Mouse (Mus musculus): Measurements from ENCODE around the gene Islr2. TPM values are rescaled to one million over a fixed set of nuclear protein-coding genes. Genes with fewer than 3 reads are reported as not detected.

Islr2 gene
- polyA plus RNA-seq, 1 experiment from 2014 or later: 0.17 TPM

DNA sequence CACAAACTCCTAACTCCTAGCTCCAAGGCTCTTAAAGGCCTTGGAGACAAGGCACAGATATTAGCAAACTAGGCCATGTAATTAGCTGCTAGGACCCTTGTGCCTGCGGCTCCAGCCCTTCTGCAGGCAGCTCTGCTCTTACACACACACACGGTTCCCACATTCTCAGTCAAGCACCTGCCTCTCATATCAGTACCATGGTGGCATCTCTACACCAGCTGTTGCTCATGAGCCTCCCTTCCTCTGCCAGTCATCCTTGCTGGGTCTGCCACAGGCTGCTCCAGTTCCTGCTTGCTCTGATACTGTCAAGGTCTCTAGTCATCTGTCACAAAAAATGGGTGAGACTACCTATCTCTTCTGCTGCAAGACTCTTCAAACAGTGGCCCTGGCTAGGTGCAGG lies 20.2 kb upstream of the Islr2 start:
- Histone ChIP-seq H3K27ac (ENCODE audit: low read length) (no peak overlapping the region), H3K36me3 (ENCODE audit: insufficient read depth, low read length) (peaks cover 67% of the 10 kb centered on the region), H3K9ac (replicated peaks; ENCODE audit: low read length) (no peak overlapping the region), H3K4me2 (replicated peaks; ENCODE audit: low read depth, low read length) (no peak overlapping the region), H3K4me1 (ENCODE audit: insufficient read depth, low read length) (no peaks in the 10 kb centered on the region), H3K27me3 (ENCODE audit: insufficient read depth, low read length) (no peaks in the 10 kb centered on the region), H3K4me3 (ENCODE audit: low read length) (no peak overlapping the region), H3K9me3 (ENCODE audit: low read length) (no peaks in the 10 kb centered on the region)
- 93% methylated on average over 2 of the region's 2 CpGs for WGBS
- no peak for ATAC-seq (ENCODE audit: low FRiP score, low TSS enrichment)

DNA sequence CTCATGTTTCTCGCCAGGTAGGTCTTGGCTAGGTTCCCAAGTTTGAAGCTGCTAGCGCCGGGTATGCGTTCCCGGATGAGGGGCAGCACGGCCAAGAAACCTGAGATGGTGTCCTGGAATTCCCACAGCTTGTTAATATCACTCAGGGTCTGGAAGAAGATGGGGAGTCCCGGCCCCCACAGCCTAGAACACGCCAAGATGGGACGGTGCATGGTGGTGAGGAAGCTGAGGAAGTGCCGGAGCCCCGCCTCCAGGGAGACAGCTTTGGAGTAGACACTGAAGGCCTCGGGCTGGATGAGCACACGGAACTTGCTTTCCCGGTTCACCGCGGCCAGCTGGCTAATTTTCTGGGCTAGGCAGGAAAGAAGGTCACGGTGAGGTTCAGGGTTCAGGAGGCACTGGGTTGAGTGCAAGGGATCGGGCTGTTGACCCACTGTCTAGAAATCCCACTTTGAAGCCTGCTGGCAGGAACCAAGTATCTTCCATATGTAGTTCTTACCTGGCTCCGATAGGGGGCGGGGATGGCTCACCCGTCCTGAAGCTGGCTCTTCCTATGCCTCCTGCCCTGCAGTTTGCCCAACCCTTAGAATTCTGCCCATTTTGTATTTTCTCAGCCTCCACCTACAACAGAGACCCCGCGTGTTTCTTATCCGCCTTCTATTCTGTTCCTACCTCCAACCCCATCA lies 16.2 kb upstream of the Islr2 start:
- Histone ChIP-seq H3K4me2 (replicated peaks; ENCODE audit: low read depth, low read length) (no peak overlapping the region), H3K9ac (replicated peaks; ENCODE audit: low read length) (no peak overlapping the region), H3K4me3 (ENCODE audit: low read length) (no peak overlapping the region), H3K4me1 (ENCODE audit: insufficient read depth, low read length) (peaks cover 19% of the 10 kb centered on the region), H3K9me3 (ENCODE audit: low read length) (no peaks in the 10 kb centered on the region), H3K36me3 (ENCODE audit: insufficient read depth, low read length) (peaks cover 46% of the 10 kb centered on the region), H3K27ac (ENCODE audit: low read length) (no peak overlapping the region), H3K27me3 (ENCODE audit: insufficient read depth, low read length) (no peaks in the 10 kb centered on the region)
- ATAC-seq (ENCODE audit: low FRiP score, low TSS enrichment): no peak
- WGBS: 60% methylated on average over 24 of the region's 24 CpGs

DNA sequence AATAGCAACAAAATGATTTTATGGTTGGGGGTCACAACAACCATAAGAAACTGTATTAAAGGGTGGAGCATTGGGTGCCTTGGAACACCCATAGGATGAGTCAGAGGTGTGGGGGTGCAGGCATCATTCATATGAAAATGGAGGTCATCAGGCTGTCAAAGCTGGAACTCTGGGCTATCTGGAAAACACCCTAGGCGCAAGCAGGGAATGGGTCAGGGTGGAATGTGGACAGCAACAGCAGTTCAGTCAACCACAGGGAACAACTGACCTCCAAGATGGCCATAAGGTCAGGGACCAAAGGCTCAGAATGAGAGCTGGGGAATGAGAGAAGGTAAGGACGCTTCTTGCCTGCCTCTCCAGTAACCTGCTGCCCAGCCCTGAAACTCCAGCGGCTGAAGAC lies 14.4 kb upstream of the Islr2 start:
- Histone ChIP-seq H3K27me3 (ENCODE audit: insufficient read depth, low read length) (no peaks in the 10 kb centered on the region), H3K4me1 (ENCODE audit: insufficient read depth, low read length) (peaks cover 36% of the 10 kb centered on the region), H3K27ac (ENCODE audit: low read length) (no peak overlapping the region), H3K36me3 (ENCODE audit: insufficient read depth, low read length) (peaks cover 35% of the 10 kb centered on the region), H3K9ac (replicated peaks; ENCODE audit: low read length) (no peak overlapping the region), H3K4me3 (ENCODE audit: low read length) (no peak overlapping the region), H3K4me2 (replicated peaks; ENCODE audit: low read depth, low read length) (no peak overlapping the region), H3K9me3 (ENCODE audit: low read length) (no peaks in the 10 kb centered on the region)
- 98% methylated on average over 3 of the region's 3 CpGs for WGBS
- ATAC-seq (ENCODE audit: low FRiP score, low TSS enrichment): no peak

DNA sequence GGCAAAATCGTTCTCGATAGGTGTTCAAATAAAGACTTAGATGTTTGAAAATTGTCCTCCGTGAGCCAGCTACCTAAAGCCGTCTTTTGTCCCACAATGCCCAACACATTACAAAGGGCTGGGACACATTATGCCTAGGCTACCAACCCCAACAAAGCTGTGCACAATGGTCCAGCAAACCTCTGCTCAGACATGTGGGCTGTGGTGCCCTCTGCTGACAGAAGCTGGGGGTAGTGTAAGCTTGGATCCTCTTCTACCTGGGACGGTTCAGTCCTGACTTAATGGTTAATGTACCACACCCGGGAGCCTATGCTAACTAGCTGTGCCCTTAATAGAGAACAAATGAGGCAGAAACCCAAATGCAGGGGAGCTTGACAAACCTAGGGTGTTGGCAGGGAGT lies 12.3 kb upstream of the Islr2 start:
- Histone ChIP-seq H3K4me3 (ENCODE audit: low read length) (no peak overlapping the region), H3K4me2 (replicated peaks; ENCODE audit: low read depth, low read length) (no peak overlapping the region), H3K9me3 (ENCODE audit: low read length) (no peaks in the 10 kb centered on the region), H3K4me1 (ENCODE audit: insufficient read depth, low read length) (peaks cover 45% of the 10 kb centered on the region), H3K36me3 (ENCODE audit: insufficient read depth, low read length) (peaks cover 18% of the 10 kb centered on the region), H3K27ac (ENCODE audit: low read length) (no peak overlapping the region), H3K9ac (replicated peaks; ENCODE audit: low read length) (no peak overlapping the region), H3K27me3 (ENCODE audit: insufficient read depth, low read length) (no peaks in the 10 kb centered on the region)
- peak; percentile 66 for ATAC-seq (ENCODE audit: low FRiP score, low TSS enrichment)
- 46% methylated on average over 6 of the region's 6 CpGs for WGBS

DNA sequence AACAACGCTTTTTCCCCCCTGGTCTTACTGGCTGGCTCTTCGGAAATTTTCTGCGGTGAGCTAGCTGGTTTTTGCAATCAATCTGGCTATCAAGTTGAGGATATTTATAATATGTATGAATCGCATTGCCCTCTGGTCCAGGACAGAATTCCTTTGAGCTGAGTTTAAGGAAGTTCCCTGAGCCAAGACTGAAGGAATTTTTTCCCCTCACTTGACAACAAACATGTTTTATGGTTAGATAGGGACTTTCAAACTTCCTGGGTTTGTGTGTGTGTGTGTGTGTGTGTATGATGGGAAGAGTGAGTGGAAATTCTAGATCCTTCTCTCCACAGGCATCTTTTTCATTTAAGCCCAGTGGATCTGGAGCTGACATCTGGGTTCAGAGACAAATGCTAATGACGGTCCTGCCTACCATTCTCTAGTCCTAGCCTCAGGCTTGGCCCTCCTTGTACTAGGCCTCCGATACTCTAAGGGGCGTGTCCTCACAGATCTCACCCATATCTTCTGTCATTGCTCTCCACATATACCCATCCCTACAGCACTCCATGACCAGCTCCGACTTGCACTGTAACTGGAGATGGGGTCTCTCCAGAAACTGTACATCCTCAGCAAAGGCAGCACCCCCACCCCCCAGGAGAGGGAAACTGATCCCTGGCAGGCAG lies 10.5 kb upstream of the Islr2 start:
- peaks cover 45% of the 10 kb centered on the region for H3K4me1 ChIP-seq (ENCODE audit: insufficient read depth, low read length)
- H3K36me3 ChIP-seq (ENCODE audit: insufficient read depth, low read length): peaks cover 5% of the 10 kb centered on the region
- WGBS: 32% methylated on average over 8 of the region's 8 CpGs
- H3K4me2 ChIP-seq (replicated peaks; ENCODE audit: low read depth, low read length): no peak overlapping the region; the same call in 1 of the 2 replicates
- H3K4me3 ChIP-seq (ENCODE audit: low read length): no peak overlapping the region
- ATAC-seq (ENCODE audit: low FRiP score, low TSS enrichment): no peak
- peak overlapping the region; percentile 83 for H3K27ac ChIP-seq (ENCODE audit: low read length)
- no peaks in the 10 kb centered on the region for H3K27me3 ChIP-seq (ENCODE audit: insufficient read depth, low read length)
- no peaks in the 10 kb centered on the region for H3K9me3 ChIP-seq (ENCODE audit: low read length)
- no peak overlapping the region for H3K9ac ChIP-seq (replicated peaks; ENCODE audit: low read length)

DNA sequence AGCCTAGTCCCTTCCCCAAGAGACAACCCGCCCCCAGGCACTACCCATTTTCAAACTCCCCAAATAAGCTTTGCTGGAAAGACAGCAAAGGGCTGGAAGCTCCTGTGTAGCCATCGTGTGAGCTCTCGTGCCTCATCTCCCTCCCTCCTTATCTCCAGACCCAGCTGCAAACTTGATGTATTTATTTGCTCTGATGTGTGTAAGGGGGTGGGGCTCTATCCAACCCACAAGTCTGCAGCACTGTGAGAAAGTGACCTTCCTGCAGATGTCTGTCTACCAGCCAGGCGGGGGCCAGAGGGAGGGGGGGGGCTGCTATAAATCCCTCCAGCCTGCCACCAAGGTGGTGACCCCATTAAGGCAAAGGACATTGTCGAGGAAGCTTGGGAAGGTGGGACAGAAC lies 9.7 kb upstream of the Islr2 start:
- peak overlapping the region; percentile 36; the same call in 1 of the 2 replicates for H3K9ac ChIP-seq (replicated peaks; ENCODE audit: low read length)
- ATAC-seq (ENCODE audit: low FRiP score, low TSS enrichment): peak; percentile 72
- WGBS: 12% methylated on average over 5 of the region's 5 CpGs
- H3K9me3 ChIP-seq (ENCODE audit: low read length): no peaks in the 10 kb centered on the region
- H3K4me1 ChIP-seq (ENCODE audit: insufficient read depth, low read length): peaks cover 45% of the 10 kb centered on the region
- H3K4me2 ChIP-seq (replicated peaks; ENCODE audit: low read depth, low read length): peak overlapping the region; percentile 24
- H3K36me3 ChIP-seq (ENCODE audit: insufficient read depth, low read length): no peaks in the 10 kb centered on the region
- H3K4me3 ChIP-seq (ENCODE audit: low read length): no peak overlapping the region
- H3K27ac ChIP-seq (ENCODE audit: low read length): peak overlapping the region; percentile 83
- no peaks in the 10 kb centered on the region for H3K27me3 ChIP-seq (ENCODE audit: insufficient read depth, low read length)

DNA sequence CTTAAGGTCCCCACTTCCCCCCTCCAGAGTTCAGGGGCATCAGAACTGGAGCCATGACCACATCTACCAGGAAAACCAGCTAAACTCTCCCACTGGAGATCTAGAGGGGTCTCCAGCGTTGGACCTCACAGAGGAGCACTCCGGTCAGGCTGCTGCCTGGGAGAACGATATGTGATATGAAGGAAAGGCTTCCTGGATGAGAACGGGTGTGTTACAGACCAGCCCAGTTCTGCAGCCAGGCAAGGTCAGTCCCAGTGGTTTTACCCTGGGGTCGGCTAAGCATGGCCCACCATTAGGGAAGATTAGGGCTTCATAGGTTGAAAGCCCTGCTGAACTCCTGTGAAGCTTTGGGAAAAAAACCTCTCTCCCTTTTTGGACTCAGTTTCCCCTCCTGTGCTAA lies 9.3 kb upstream of the Islr2 start:
- 37% methylated on average over 5 of the region's 5 CpGs for WGBS
- no peak for ATAC-seq (ENCODE audit: low FRiP score, low TSS enrichment)
- Histone ChIP-seq H3K36me3 (ENCODE audit: insufficient read depth, low read length) (no peaks in the 10 kb centered on the region), H3K27ac (ENCODE audit: low read length) (peak overlapping the region; percentile 55), H3K4me2 (replicated peaks; ENCODE audit: low read depth, low read length) (no peak overlapping the region), H3K4me3 (ENCODE audit: low read length) (no peak overlapping the region), H3K9me3 (ENCODE audit: low read length) (no peaks in the 10 kb centered on the region), H3K9ac (replicated peaks; ENCODE audit: low read length) (0 out of 2 replicates have a peak overlapping the region, but pooled peaks have one; percentile 36), H3K4me1 (ENCODE audit: insufficient read depth, low read length) (peaks cover 45% of the 10 kb centered on the region), H3K27me3 (ENCODE audit: insufficient read depth, low read length) (no peaks in the 10 kb centered on the region)

DNA sequence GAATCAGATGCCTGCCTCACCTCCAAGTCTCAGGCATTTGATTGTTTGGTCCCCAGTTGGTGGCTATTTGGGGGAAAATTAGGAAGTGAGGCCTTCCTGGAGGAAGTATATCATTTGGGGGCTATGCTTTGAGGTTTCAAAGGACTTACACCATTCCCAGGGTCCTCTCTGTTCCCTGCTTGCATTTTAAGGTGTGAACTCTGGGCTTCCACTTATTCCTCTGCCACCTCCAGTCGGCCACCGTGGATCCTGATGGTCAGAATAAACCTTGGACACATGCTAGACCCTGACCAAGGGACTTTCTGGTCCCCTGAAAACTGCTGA lies 6.1 kb upstream of the Islr2 start:
- H3K9ac ChIP-seq (replicated peaks; ENCODE audit: low read length): no peak overlapping the region
- 59% methylated on average over 2 of the region's 2 CpGs for WGBS
- H3K27me3 ChIP-seq (ENCODE audit: insufficient read depth, low read length): no peaks in the 10 kb centered on the region
- no peak overlapping the region for H3K27ac ChIP-seq (ENCODE audit: low read length)
- H3K9me3 ChIP-seq (ENCODE audit: low read length): no peaks in the 10 kb centered on the region
- H3K4me1 ChIP-seq (ENCODE audit: insufficient read depth, low read length): peaks cover 25% of the 10 kb centered on the region
- no peak overlapping the region for H3K4me2 ChIP-seq (replicated peaks; ENCODE audit: low read depth, low read length)
- no peak for ATAC-seq (ENCODE audit: low FRiP score, low TSS enrichment)
- no peaks in the 10 kb centered on the region for H3K36me3 ChIP-seq (ENCODE audit: insufficient read depth, low read length)
- no peak overlapping the region for H3K4me3 ChIP-seq (ENCODE audit: low read length)

DNA sequence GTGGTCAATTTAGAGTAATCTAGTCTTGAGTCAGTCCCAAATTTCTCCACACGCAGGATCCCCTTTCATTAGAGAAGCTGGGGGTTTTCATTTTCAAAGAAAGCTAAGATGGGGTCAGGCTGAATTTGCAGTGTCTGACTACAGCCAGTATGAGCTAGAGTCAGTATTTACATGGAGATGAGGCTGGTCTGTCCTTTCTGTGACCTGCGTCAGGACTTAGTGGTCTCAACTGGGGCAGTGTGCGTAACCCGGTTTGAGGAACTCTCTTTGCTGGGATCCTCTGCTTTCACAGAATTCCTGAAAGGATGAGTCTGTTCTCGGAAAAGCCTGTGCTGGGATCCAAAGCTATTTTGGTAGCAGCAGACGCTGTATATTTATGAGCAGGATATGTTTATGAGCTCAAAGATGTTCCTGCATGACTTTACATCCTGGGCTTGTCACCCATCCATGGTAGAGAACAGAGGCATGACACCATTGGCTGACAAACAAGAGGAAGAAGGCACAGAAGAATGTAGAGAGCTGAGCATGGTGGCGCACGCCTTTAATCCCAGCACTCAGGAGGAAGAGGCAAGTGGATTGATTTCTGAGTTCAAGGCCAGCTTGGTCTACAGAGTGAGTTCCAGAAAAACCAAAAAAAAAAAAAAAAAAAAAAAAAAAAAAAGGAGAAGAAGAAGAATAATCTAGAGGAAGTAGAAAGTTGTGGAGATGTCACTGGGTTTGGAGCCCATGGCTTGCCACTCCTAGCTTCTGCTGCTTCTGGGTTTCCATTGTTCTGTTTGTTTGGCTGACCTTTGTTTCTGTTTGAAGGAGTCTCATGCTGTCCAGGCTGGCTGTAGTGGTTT lies 5.6 kb upstream of the Islr2 start:
- H3K4me2 ChIP-seq (replicated peaks; ENCODE audit: low read depth, low read length): no peak overlapping the region
- ATAC-seq (ENCODE audit: low FRiP score, low TSS enrichment): no peak
- no peaks in the 10 kb centered on the region for H3K9me3 ChIP-seq (ENCODE audit: low read length)
- H3K27ac ChIP-seq (ENCODE audit: low read length): no peak overlapping the region
- H3K27me3 ChIP-seq (ENCODE audit: insufficient read depth, low read length): no peaks in the 10 kb centered on the region
- no peak overlapping the region for H3K4me3 ChIP-seq (ENCODE audit: low read length)
- 57% methylated on average over 8 of the region's 8 CpGs for WGBS
- H3K9ac ChIP-seq (replicated peaks; ENCODE audit: low read length): no peak overlapping the region
- no peaks in the 10 kb centered on the region for H3K36me3 ChIP-seq (ENCODE audit: insufficient read depth, low read length)
- H3K4me1 ChIP-seq (ENCODE audit: insufficient read depth, low read length): peaks cover 19% of the 10 kb centered on the region

DNA sequence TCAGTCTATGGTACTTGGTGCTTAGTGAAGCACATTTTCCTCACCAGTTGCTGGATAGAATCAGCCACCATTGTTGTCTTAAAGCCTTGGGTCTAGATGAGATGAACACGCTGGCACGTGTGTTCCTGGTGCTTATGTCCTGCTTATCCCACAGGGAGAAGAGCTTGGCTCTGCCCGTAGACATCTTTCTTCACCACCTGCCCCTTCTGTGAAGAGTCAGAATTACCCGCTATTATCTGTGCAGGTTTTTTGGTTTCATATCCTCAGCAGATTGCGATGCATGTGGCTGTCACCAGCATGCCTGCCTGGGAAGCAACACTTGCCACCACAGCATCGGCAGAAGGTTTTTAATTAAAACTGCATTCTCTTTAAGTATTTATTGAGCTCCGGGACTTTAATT lies 1.9 kb upstream of the Islr2 start:
- Histone ChIP-seq H3K4me3 (ENCODE audit: low read length) (no peak overlapping the region), H3K4me2 (replicated peaks; ENCODE audit: low read depth, low read length) (no peak overlapping the region), H3K27ac (ENCODE audit: low read length) (no peak overlapping the region), H3K4me1 (ENCODE audit: insufficient read depth, low read length) (peaks cover 11% of the 10 kb centered on the region), H3K9ac (replicated peaks; ENCODE audit: low read length) (no peak overlapping the region), H3K9me3 (ENCODE audit: low read length) (no peaks in the 10 kb centered on the region), H3K27me3 (ENCODE audit: insufficient read depth, low read length) (peaks cover 28% of the 10 kb centered on the region), H3K36me3 (ENCODE audit: insufficient read depth, low read length) (no peaks in the 10 kb centered on the region)
- WGBS: 91% methylated on average over 7 of the region's 7 CpGs
- ATAC-seq (ENCODE audit: low FRiP score, low TSS enrichment): no peak

All from kidney, embryonic 16.5 days (tissue).